Mouse (Mus musculus): Measurements from ENCODE around the gene Arhgef12.
"Not testable (repeated sequence)": the region's sequence is repeated elsewhere in the genome, so short reads cannot be mapped to it uniquely, and the experiment has no call there.

Arhgef12 gene

DNA sequence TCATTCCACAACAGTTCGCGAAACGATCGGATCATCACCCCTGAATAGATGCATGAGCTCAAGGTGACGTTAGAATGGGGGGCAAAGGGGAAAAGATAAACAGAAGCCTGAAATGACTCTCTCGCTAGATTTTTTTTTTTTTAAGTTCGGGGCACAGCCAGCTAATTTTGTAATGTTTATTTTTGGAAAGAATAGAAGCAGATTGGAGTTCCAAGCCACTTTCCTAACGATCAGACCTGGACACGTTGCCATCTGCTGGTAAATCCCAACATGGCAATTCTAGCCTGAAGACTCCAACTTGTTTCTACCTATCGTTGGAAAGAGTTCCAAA, at the start of gene Arhgef12:
Gene Arhgef12, minus strand, starts transcription at position 53 of the 331 bp plus-strand sequence.
- no peak for DNase-seq (ENCODE audit: low spot score in 2 of 2)

GRCm38 (mm10) chr9:43155960-43156359, 48.9 kb upstream of the Arhgef12 start:
- DNase-seq (ENCODE audit: low spot score in 2 of 2), result no peak

DNA sequence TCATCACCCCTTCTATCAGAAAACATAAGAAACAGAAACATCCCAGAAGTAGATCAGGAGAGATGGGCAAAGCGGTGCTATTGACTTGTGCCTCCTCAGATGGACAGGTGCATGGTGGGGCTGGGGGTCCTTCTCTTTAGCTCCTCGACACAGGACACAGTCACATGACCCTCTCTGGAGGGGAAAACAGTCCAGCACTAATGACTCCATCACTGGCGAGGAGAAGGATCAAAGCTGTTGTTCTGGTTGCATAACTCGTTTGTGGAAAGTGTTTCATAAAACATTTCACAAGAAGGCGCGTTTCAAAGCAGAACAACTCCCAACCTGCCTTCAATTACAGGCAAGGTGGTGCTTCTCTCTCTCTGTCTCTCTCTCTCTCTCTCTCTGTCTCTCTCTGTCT, 44.7 kb upstream of the Arhgef12 start:
- no peak for DNase-seq (ENCODE audit: low spot score in 2 of 2)

- DNase-seq (ENCODE audit: low spot score in 2 of 2), result no peak
Observed at GRCm38 (mm10) chr9:43150957-43151356, 43.9 kb upstream of the Arhgef12 start.

DNA sequence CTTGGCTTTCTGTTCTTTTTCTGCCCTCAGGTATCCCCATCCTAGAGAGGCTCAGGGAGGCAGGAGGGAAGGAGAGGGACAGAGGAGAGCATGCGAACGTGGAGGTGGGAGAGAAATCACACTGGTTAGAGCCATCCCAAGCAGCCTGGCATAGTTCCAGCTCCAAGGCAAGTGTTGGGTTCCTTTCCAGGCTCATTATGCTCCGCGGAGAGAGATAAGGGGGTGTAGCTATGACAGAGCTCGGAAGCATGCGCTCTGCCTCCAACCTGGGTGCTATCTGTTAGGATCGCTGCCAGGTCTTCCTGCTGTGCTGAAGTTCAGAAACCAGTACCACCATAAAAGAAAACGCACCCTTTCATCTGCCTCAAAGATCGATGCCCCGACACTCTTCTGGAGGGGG, 43.0 kb upstream of the Arhgef12 start:
- DNase-seq (ENCODE audit: low spot score in 2 of 2), result peak in 1 of 2 experiments; percentile 36

DNA sequence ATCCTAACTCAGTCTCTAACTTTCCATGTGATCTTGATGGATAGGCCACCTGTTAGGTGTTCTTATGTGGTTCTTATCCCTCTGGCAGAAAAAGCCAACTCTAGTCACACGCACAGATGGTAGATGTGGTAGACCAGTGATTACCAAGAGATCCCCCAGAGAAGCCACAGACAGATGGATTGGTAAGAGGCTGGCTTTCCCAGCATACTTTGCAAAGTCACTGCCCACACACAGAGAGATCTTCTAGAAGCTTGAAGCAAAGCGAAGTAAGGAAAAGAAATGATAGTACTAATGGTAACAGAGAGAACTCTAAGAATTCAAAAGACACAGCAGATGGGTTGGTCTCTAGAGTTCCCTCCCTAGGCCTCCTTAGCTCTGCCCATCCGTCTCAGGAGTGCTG, 42.5 kb upstream of the Arhgef12 start:
- DNase-seq (ENCODE audit: low spot score in 2 of 2), result no peak

GRCm38 (mm10) chr9:43145196-43145595, 38.2 kb upstream of the Arhgef12 start:
- DNase-seq (ENCODE audit: low spot score in 2 of 2), result no peak

DNA sequence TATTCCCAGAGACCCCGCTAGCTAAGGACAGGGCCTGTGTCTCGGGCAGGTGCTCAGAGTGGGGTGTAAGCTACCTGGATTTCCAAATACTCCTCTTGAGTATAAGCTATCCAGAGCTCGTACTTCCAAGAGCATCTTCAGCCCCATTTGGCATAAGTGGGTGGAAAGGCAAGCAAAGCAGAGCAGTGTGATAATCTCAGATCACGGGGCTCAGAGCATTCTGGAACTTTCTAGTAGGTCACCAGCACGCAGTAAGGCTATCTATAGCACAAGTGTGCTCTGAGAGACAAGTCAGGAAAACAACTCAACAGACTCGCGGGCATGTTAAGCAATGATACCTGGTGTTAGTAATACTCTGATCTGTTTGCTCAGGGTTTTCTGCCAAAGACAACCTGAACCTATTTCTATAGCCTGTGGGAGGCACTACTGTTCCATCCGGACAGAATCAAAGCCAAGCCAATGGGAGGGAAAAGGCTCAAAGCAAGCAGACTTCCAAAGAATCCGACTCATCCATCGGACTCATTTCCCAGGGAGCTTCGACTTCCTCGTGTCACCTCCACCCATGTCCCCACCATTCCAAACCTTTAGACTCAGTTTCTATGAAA, 37.3 kb upstream of the Arhgef12 start:
- no peak for DNase-seq (ENCODE audit: low spot score in 2 of 2)

- peak in 1 of 2 experiments; percentile 68 for DNase-seq (ENCODE audit: low spot score in 2 of 2)
Observed at GRCm38 (mm10) chr9:43141839-43142238, 34.8 kb upstream of the Arhgef12 start.

GRCm38 (mm10) chr9:43133525-43133924, 26.5 kb upstream of the Arhgef12 start:
- DNase-seq (ENCODE audit: low spot score in 2 of 2), result peak; percentile 37 to 44

DNA sequence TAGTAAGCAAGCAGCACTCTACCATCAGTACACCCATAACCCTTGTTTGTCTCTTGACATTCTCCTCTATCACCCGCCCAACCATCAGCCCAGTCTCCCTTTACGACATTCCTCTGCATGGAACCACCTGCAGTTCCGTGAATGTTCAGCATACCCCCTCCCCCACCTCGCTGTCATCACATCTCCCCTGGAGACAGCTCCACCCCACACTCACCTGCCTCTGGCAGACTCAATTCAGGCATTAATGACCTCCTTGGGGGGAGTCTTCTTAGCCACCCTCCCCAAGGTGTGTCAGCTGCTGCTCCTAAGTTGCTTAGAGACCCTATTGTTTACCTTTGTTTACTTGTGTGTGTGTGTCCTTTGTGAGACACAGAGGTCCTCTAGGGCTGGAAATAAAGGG, 25.3 kb upstream of the Arhgef12 start:
- DNase-seq (ENCODE audit: low spot score in 2 of 2), result no peak

DNA sequence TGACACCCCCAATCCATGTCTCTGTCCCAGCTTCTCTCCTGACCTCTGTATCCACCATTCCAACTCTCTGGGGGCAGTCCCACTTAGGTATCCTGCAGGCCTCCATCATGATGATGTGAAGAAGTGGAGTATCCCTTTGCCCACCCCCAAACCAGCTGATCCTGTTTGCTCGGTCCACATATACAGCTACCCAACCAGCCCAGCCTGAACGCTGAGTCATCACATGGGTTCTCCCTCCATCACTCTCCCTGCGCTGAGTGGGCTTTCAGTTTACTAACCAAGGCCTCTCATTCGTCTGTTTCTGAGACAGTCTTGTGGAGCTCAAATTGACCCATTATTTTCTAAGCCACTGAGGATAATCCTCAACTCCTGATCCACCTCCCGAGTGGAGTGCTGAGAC, 24.9 kb upstream of the Arhgef12 start:
- no peak for DNase-seq (ENCODE audit: low spot score in 2 of 2)

GRCm38 (mm10) chr9:43130684-43131083, 23.6 kb upstream of the Arhgef12 start:
- DNase-seq (ENCODE audit: low spot score in 2 of 2), result no peak

DNA sequence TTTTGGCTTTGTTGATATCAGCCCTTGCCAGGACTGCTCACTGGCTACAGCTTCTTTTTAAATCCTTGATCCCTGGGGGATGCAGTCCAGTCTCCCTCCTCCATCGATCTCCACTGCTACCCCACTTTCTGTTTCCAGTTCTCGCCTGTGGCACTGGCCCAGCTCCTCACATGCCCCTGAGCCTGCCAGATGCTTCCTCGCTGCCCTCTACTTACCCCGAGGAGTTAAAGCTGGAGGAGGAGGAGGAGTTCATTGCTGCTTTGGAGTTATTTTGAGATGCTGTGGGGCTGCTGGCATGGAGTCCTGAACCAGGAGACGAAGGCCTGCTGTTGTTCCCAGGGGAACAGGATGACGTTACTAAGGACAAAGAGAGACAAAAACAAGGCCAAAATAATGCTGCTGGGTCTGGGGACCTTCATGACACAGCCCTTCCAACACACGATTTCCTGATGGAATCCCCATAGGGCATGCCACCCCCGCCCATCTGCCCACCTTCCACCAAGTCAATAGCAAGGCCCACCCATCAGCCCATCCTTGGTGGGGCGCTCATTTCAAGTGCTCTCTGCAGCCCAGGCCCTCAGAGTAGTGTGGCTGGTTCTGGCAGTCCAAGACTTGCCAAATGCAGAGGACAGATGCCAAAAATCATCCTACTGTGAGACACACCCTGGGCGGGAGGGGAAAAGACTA, 20.2 kb upstream of the Arhgef12 start:
- no peak for DNase-seq (ENCODE audit: low spot score in 2 of 2)

- no peak for DNase-seq (ENCODE audit: low spot score in 2 of 2)
Observed at GRCm38 (mm10) chr9:43122379-43122778, 15.3 kb upstream of the Arhgef12 start.

DNA sequence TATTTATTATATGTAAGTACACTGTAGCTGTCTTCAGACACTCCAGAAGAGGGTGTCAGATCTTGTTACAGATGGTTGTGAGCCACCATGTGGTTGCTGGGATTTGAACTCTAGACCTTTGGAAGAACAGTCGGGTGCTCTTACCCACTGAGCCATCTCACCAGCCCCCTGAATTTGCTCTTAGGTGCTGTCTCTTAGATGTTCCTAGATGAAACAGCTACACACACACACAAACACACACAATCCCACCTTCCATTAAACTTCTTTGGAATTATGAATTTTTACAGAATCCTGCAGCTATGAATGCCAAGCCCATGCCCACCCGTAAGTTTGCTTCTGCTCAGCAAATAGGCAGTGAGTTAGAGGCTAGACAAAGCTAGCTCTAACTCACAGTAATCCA, 14.9 kb upstream of the Arhgef12 start:
- DNase-seq (ENCODE audit: low spot score in 2 of 2), result not testable (repeated sequence)

DNA sequence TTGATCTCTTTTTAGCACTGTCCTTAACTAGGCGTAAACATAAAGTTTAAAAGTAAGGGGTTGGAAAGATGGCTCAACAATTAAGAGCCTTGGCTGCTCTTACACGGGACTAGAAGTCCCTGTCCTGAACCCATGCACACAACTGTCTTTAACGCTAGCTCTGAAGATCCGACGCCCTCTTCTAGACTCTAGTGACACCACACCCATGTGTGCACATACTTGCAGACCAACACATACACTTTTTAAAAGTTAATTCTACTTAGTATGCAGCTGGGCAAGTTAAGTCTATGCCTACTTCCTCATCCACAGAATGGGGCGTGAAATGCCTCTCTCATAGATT, 9.9 kb upstream of the Arhgef12 start:
- DNase-seq (ENCODE audit: low spot score in 2 of 2), result no peak

- peak; percentile 44 to 68 for DNase-seq (ENCODE audit: low spot score in 2 of 2)
Observed at GRCm38 (mm10) chr9:43116134-43116996, 9.3 kb upstream of the Arhgef12 start, which contains the start of gene Tmem136. Tmem136 (minus strand) TSS chr9:43116570.

- DNase-seq (ENCODE audit: low spot score in 2 of 2), result no peak
Observed at GRCm38 (mm10) chr9:43115431-43116133, 8.5 kb upstream of the Arhgef12 start.

DNA sequence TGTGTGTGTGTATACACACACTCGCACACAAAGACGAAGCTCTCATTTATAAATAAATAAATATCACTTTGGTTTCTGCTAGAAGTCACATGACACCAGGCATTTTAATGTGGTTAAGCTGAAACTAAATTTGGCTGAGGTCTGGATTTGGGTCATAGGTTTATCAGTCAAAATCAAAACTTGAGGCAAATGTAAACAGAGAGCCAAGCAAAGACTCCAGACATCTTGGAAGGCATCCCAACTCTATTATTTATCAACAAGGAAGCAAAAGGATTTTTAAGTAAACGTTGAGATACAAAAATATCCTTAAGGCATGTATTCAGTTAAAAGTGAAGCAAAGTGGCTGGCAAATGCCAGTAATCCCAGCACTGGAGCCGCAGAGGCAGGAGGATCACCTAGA, 7.8 kb upstream of the Arhgef12 start:
- no peak for DNase-seq (ENCODE audit: low spot score in 2 of 2)

DNA sequence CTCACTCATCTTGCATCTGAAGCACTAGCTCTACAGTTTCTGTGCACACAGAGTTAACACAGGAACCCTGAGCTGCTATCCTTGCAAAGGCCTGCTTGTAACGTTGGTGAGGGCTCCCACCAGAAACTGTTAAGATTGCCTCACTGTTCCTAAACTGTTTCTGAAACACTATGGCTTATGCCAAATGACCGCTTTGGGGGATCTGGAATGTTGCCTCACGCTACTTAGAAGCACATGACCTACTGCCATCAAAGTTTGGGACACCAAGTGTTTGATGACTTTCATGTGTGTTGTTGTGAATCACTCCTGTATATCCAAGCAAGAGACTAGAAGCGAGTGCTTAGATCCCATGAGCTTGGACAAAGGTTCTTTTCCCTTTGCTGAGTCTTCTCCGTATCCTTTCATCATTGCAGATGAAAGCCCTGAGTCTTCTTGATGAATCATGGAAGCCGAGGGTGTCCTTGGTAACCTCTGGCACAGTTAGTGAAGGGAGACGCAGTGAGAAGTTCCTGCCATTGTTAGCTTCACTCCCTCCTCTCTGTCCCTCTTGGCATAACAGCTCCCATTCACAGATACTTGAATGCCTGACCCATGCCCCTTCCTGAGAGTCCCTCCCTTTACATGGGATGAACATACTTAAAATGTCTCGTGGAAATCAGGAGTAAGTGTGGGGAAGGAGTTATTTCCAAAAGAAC, 3.4 kb upstream of the Arhgef12 start:
- DNase-seq (ENCODE audit: low spot score in 2 of 2), result no peak

GRCm38 (mm10) chr9:43109125-43109524, 2.1 kb upstream of the Arhgef12 start:
- DNase-seq (ENCODE audit: low spot score in 2 of 2), result no peak
